Mouse (Mus musculus) cerebellum, adult 9-10 months (tissue): ENCODE data around the gene D10Jhu81e.
"Not testable (repeated sequence)": the region's sequence is repeated elsewhere in the genome, so short reads cannot be mapped to it uniquely, and the experiment has no call there.

Source experiments
- DNase-seq: peaks from one replicate; pipeline ENCODE4 v3.0.0; 2022

The D10Jhu81e gene

DNA sequence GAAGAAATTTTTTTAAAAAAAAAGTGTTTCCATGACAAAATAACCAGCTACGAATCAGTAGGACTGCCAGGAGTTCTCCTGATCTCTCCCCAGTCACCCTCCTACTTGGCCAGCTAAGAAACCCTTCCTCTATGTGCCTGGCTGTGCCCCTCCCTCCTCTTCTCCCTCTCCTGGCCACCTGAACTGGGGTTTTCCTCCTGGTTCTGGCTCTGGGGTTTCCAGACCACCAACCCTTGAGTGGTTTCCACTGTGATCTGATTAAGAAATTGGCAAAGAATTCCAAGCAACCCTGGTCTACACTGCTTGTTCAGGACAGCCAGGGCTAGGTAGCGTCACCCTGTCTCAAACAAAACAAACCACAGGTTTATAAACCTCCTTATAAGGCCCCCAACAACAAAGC is 40.9 kb downstream of the D10Jhu81e start:
- DNase-seq, result no peak

DNA sequence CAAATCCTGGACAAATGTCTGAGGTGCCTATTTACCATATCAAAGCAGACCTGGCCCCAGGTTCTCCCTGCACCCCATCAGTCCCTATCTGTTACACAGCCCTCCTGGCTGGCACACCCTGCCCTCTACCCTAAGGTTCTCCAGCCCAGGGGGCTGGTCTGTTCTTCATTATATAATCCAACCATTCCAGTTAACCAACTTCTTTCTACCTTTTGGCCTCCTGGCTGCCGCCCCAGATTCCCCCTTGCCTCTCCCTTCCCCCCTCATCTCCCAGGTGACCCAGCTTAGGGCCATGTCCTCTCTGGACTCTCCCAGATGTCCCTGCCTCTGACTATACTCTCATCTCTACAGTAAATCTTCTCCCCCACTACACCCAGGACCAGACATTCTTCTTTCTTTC is 41.7 kb downstream of the D10Jhu81e start:
- no peak for DNase-seq

GRCm38 (mm10) chr10:78127046-78127870 is 42.3 kb downstream of the D10Jhu81e start:
- DNase-seq, result no peak

GRCm38 (mm10) chr10:78126311-78126710 is 43.3 kb downstream of the D10Jhu81e start:
- no peak for DNase-seq

DNA sequence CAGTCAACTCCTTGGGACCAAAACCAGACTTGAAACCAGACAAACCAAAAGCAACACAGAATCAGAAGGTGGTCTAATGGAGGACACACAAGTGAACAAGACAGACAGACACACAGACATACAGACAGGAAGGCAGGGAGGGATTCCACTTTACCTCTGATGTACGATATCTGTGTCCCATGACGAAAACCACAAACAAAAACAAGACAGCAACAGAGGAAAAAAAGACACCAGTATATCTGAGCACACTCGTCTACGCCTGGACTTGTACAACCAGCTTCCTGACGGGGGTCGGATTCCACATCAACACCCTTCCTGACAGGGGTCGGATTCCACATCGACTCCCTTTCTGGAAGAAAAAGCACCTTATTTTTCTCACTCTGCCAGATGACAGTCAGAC is 44.5 kb downstream of the D10Jhu81e start:
- DNase-seq, result not testable (repeated sequence)

GRCm38 (mm10) chr10:78124137-78124536 is 45.4 kb downstream of the D10Jhu81e start:
- not testable (repeated sequence) for DNase-seq

DNA sequence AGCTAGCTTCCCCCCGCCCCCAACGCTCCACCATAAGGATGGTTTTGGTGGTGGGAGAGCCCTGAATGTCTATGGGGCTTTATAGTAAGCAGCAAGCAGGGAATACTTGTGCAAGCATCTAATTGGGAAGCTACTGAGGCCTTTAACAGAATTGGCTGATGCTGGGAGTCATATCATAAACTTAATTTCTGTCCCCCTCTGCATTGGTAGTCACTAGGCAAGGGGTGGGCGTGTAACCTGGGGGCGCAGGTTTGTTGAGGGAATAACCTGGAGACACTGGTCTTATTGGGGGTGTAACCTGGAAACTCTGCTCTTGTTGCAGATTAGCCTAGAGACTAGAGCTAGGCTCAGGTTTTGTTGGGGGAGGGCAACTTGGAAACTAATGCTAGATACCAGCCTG is 50.2 kb downstream of the D10Jhu81e start:
- no peak for DNase-seq

DNA sequence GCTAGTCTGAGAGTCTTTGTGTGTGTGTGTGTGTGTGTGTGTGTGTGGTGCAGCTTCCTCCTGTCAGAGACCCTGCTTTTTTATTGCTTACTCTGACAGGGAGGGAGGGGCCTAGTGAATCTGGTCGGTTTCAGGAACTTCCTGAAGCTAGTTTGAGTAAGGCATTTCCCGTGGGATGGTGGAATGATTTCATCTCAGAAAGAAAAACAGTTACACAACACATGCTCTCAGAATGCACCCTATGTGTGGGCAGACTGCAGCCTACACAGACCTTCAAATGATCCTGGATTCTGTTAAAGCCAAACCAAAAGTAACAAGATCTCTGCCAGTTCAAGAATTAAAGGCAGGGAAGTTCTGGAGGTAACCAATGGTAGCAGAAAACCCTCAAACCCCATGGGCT is 54.4 kb downstream of the D10Jhu81e start:
- DNase-seq, result no peak

DNA sequence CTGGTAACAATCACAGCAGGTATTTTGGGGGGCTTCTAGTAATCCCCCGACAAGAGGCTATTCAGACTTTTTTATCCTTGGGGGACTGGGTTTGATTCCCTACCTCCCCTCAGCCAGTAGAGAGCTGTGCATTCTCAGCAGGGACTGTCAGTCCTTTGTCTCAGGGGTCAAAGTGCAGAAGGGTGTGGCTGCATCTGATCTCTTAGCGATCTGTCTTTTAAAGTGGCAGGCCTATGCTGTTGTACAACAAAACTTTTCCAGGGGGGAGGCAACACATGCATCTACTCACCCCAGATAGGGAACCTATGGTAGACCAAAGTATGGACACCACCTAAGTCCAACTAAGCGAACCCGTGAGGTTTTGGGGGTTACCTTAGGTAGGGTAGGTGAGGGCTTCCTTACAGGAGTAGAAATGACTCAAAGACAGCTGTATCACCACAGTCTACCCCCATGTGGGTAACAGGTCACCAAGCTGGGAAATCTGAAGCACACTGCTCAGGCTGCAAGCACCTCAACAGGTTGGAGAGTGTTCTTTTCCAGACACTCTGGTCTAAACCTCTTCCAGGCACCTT is 55.0 kb downstream of the D10Jhu81e start:
- DNase-seq, result no peak
